Mouse (Mus musculus) heart, adult 10 weeks (tissue): ENCODE results near the gene Olfr390. TPM values are rescaled to one million over a fixed set of nuclear protein-coding genes. Genes with fewer than 3 reads are reported as not detected.

Experiments used
- polyA plus RNA-seq: library from polyadenylated mRNA; stranded (reverse); fragments of 350-450 nt; fragmentation: Illumina TruSeq; extraction: RNeasy Lipid Tissue Mini Kit (QIAGEN cat#74804); gene quantifications from one replicate; pipeline ENCODE4 v1.2.3, GENCODE M21; 2014; ENCODE audit warnings: low read depth, low replicate concordance

The Olfr390 gene
- polyA plus RNA-seq: not detected

DNA sequence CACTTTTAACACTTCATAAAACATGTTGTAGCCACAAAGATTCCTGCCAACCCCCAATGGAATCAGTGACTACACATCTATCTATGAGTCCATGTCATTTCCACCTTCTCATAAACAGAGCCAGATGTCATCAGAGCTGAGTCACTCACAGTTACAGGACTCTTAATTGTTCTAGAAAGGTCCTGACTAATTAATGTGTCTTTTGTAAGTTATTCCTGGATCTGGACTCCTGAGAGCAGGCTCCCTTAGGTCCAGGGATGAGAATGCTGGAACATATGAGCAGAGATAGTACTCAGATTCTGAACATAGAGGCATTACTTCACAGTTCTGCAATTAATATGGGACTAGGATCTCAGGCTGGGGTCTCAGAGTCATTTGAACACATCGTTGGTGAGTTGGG lies at the start of gene Olfr390:
Olfr390 (plus strand) TSS at position 301 of the 400 bp plus-strand sequence.

DNA sequence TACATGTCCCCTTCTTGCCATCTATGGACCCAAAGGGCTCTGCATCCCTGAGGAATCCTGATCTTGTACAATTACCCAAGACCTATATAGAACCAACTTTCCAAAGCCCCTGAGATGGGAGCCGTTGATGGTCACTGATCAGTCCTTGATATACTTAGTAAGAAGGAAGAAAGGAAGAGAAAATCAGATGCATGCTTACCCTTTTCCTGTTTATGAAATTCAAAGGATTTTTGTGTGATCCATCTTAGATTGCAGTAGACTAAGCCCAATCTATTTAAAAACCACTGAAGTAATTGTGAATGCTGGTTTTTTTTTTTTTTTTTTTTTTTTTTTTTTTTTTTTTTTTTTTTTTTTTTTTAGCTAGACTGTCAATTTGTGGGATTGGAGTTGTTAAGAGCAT lies 2.2 kb upstream of the Olfr390 start, which contains the start of gene Olfr389:
Olfr389 (minus strand) TSS at position 101 of the 400 bp plus-strand sequence.

DNA sequence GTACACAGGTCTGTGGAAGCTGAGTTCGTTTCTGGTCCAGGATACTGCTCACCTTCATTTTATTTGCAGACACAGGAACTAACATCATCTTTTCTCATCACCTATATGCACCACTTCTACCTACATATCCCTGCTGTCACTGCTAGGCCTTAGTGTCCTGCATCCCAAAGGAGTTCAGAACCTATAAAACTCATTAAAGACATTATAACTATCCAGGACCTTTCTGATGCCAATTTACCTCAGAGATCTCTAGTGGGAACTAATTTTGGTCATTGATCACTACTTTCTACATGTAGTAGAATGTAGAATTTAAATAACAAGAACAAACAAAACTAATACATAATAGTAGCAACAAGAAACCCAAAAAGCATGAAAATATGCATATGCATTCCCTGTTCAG lies 20.2 kb downstream of the Olfr390 start, which contains the start of gene Olfr391-ps:
Olfr391-ps (minus strand) TSS at position 101 of the 400 bp plus-strand sequence.

DNA sequence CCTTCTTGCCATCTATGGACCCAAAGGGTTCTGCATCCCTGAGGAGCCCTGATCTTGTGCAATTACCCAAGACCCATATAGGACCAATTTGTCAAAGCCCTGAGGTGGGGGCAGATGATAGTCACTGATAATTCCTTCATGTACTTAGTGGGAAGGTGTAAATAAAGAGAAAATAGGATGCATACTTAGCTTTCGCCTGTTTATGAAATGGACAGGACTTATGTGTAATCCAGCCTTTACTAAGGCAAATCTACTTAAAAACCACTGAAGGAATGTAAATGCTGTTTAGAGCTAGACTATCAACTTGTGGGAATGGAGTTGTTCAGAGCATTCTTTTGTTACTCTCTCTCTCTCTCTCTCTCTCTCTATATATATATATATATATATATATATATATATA lies 34.2 kb downstream of the Olfr390 start, which contains the start of gene Olfr392:
Olfr392 (minus strand) TSS at position 101 of the 400 bp plus-strand sequence.

Other genes with a start within 250 kb of the Olfr390 start
- gene Olfr385, start 190.0 kb upstream of the Olfr390 start, polyA plus RNA-seq: not detected
- not detected for gene Olfr384, start 184.4 kb upstream of the Olfr390 start, polyA plus RNA-seq
- gene Zfp735, start 94.2 kb upstream of the Olfr390 start, polyA plus RNA-seq: not detected
- not detected for gene Olfr389, start 2.3 kb upstream of the Olfr390 start, polyA plus RNA-seq
- gene Olfr391-ps, start 20.1 kb downstream of the Olfr390 start, polyA plus RNA-seq: not detected
- not detected for gene Olfr392, start 34.1 kb downstream of the Olfr390 start, polyA plus RNA-seq
- gene Olfr393, start 68.5 kb downstream of the Olfr390 start, polyA plus RNA-seq: not detected
- not detected for gene Olfr394, start 107.8 kb downstream of the Olfr390 start, polyA plus RNA-seq
- gene Olfr395, start 126.3 kb downstream of the Olfr390 start, polyA plus RNA-seq: not detected
- gene Olfr23, start 153.7 kb downstream of the Olfr390 start, polyA plus RNA-seq: not detected
- gene Olfr397, start 177.9 kb downstream of the Olfr390 start, polyA plus RNA-seq: not detected
- gene Olfr398, start 207.4 kb downstream of the Olfr390 start, polyA plus RNA-seq: not detected